Mouse (Mus musculus) sigmoid colon, adult 10 weeks (tissue): ENCODE results near the gene Rprd1b. TPM values are rescaled to one million over a fixed set of nuclear protein-coding genes. Genes with fewer than 3 reads are reported as not detected.

Source experiments
- polyA plus RNA-seq: library from polyadenylated mRNA; stranded (reverse); fragments of 350-450 nt; fragmentation: Illumina TruSeq; extraction: RNeasy Lipid Tissue Mini Kit (QIAGEN cat#74804); gene quantifications from one replicate; pipeline ENCODE4 v1.2.3, GENCODE M21; 2014; ENCODE audit warnings: low read depth, low replicate concordance

Rprd1b gene
- polyA plus RNA-seq: 15.6 TPM

GRCm38 (mm10) chr2:158028354-158028863, at the start of gene Rprd1b, which contains the start of gene Tti1:
Gene Rprd1b (plus strand): TSS chr2:158028497.
Gene Tti1 (minus strand): TSS chr2:158028433.

GRCm38 (mm10) chr2:158146223-158146622, 117.9 kb downstream of the Rprd1b start, which contains the start of gene Tgm2:
Gene Tgm2 (minus strand): TSS chr2:158146436.

Other genes starting within 250 kb of the Rprd1b start
- not detected for gene Vstm2l, start 113.8 kb upstream of the Rprd1b start, polyA plus RNA-seq
- gene Tti1, start 64 bp upstream of the Rprd1b start, polyA plus RNA-seq: 10.7 TPM
- gene Tgm2, start 117.9 kb downstream of the Rprd1b start, polyA plus RNA-seq: 2.3 TPM
- gene D630003M21Rik, start 200.7 kb downstream of the Rprd1b start, polyA plus RNA-seq: not detected
- not detected for gene Bpi, start 229.6 kb downstream of the Rprd1b start, polyA plus RNA-seq